Mouse (Mus musculus) neutrophil, adult 83 days (primary cell): ENCODE results near the gene 1700067P10Rik. TPM values are rescaled to one million over a fixed set of nuclear protein-coding genes. Genes with fewer than 3 reads are reported as not detected.

Experiments
- total RNA-seq, 2 experiments: library from RNA; stranded (reverse); gene quantifications; one replicate each; pipeline ENCODE4 v1.2.4; 2023

Gene 1700067P10Rik
- not detected for total RNA-seq

GRCm38 (mm10) chr17:48089019-48089418, at the start of gene 1700067P10Rik:
Gene 1700067P10Rik, plus strand, starts transcription at chr17:48089319.

Other genes starting within 250 kb of the 1700067P10Rik start
- 10 to 100 TPM; 10.3 to 10.6 TPM for gene Foxp4, start 164.7 kb upstream of the 1700067P10Rik start, total RNA-seq
- gene 1700122O11Rik, start 51.0 kb upstream of the 1700067P10Rik start, total RNA-seq, result not detected
- gene 9830107B12Rik, start 56.9 kb downstream of the 1700067P10Rik start, total RNA-seq, result 10 to 100 TPM; 59.4 to 64.5 TPM
- gene A530064D06Rik, start 78.0 kb downstream of the 1700067P10Rik start, total RNA-seq, result 10 to 100 TPM; 72.0 to 73.9 TPM
- 100 to 1,000 TPM; 431 to 451 TPM for gene Trem1, start 143.4 kb downstream of the 1700067P10Rik start, total RNA-seq
- 100 to 1,000 TPM; 335 TPM for gene Trem3, start 158.5 kb downstream of the 1700067P10Rik start, total RNA-seq
- gene Treml4, start 175.0 kb downstream of the 1700067P10Rik start, total RNA-seq, result 10 to 100 TPM; 25.6 to 30.3 TPM
- gene Treml2, start 210.2 kb downstream of the 1700067P10Rik start, total RNA-seq, result 100 to 1,000 TPM; 100 to 107 TPM
- 100 to 1,000 TPM; 125 to 140 TPM for gene B430306N03Rik, start 226.8 kb downstream of the 1700067P10Rik start, total RNA-seq